Mouse (Mus musculus): Measurements from ENCODE around the gene Lcor.

Lcor gene

DNA sequence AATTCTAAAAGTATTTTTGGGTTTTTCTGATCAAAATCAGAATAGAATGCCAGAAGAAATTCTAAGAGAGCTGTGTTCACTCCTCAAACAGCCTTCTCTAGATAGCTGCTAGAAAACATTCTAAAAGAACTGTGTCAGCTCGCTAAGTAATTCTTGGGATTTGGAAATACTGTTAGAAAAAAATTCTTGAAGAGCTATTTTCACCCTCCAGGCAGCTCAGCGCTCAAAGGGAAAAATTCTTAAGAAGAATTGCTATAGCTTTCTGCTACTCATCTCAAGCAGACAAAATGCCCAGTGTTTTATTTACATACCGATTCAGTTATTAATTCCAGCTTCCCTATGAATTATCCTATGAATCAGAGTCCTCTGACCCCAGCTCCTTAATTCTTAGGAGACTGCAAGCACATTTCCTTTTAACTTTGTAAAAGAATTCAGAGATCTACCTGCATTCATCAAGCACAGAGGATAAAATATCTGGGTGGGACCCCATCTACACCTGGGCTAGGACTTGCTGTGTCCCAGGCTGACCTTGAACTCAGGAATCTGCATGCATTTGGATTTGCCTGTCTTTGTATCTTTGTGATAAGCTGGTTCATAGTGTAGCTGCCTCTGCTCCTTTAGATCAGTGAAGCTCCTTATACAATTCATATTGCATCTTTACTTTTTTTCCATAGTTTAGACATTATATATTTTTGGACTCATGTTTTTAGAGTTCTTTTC, 5.7 kb upstream of the Lcor start:
- peak; percentile 67 for DNase-seq (ENCODE audit: low read depth)

DNA sequence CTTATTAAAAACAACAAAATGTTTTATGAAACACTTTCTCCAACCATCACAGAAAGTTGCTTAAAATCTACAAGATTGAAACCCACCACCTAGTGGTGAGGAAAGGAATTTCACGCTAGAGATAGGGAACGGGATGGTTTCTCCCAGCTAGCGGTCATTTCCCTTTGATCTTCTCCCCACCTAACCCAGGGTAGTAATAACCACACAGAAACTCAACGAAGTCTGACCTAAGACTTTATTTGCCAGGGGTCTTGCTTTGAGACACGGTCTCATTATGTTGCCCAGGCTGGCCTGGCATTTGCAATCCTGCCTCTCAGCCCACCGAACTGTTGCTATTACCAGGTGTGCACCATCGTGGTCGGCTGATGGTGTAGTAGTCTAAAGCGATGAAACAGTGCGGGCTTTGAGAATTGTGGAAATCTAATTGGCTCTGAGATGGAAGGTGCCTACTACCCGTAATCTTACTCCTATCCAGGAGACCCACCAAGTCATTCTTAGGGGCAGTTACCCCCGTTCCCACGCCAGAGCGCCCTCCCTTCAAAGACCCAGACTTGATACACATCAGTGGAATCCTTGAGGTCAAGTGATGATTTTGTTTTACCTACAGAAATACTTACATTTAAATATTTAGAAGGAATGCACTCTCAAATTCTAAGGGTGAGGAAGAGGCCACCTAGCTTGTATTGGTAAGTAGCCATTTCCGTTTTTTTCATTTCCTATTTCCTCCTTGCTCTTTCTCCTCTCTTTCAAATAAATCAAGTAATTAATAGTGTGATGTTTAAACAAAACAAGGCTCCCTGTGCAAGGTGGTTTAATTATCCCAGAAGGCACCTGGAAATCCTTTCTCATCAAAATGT, 1.2 kb upstream of the Lcor start:
- peak; percentile 90 for DNase-seq (ENCODE audit: low read depth)

DNA sequence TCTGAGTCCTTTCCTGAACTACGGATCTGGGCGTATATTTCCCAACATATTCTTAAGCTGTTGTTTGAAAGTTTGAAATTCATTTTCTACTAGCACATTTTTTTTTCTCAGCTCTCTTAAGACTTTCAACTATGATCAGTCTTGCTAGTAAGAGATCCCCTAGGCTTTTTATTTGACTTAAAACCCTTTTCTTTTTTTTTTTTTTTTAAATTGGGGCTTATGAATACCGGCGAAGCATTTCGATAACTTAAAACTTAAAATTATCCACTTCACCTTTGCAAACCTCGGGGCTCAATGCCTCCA, 599 bp upstream of the Lcor start:
- DNase-seq (ENCODE audit: low read depth) = no peak

DNA sequence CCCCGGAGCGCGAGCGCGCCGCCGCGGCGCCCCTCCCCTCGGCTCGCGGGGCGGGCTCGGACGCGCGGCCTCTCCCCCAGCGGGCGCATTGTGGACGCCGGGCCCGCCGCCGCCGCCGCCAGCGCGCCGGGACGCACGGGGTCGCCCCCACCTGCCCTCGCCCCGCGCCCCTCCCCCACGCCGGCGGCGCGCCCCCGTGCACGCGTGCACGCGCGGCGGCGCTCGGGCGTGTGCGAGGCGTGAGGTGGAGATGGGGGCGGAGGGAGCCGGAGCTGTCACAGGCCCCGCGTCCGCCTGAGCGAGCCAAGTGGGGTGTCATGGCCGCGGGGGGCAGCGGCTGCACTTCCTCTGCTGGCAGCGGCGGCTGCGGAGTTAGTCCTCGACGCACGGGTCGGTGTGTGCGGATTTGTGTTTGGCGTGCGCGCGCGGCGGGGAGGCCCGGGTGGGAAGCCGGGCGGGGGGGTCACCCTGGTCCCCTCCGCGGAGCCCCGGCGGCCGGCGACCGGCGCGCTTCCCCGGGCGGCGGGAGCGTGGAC, 540 bp downstream of the Lcor start:
- DNase-seq (ENCODE audit: low read depth) = peak; percentile 88

DNA sequence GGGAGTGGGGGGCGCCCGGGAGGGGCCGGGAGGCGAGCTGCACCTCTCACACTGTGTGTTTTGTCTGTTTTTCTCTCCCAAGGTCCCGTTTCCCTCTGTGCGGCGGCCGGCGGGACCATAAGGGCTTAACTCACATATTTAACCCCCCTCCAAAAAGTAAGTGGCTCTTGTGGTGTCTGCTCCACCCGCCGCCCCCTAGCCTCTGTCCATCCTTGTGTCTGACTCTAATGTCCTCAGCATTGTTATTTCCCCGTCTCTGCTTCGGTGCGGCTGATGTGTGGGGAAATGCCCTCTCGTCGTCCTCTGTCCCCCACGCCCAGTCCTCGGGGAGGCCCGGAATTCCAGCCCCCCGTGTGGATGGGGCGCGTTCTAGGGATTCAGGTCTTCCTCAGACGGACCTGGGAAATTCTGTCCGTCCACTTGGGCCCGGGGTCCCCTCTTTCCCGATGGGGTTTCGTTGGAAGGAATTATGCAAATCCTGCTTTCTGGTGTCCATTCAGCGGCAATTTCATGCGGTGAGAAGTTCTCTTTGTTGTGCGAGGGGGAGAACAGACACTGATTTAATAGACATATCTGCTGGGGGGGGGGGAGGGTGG, 1.1 kb downstream of the Lcor start:
- DNase-seq (ENCODE audit: low read depth) = peak; percentile 44

DNA sequence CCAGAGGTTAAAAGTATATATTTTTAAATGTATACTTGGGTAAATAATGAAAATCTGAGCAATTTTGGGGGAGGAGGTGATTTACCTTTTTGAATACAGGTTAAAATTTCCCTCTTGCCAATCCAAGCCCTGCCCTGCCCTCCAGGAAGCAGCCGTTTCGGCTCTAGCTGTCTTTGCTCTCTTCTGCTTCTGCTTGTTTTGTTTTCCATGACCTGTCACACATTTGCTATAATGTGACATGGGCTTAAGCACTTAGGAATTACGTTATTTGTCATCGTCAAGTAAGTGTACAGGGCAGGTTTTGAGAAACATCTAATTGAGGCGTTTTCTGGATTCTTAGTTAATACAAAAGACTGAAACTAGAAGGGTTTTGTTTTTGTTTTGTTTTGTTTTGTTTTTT, 1.9 kb downstream of the Lcor start:
- no peak for DNase-seq (ENCODE audit: low read depth)

DNA sequence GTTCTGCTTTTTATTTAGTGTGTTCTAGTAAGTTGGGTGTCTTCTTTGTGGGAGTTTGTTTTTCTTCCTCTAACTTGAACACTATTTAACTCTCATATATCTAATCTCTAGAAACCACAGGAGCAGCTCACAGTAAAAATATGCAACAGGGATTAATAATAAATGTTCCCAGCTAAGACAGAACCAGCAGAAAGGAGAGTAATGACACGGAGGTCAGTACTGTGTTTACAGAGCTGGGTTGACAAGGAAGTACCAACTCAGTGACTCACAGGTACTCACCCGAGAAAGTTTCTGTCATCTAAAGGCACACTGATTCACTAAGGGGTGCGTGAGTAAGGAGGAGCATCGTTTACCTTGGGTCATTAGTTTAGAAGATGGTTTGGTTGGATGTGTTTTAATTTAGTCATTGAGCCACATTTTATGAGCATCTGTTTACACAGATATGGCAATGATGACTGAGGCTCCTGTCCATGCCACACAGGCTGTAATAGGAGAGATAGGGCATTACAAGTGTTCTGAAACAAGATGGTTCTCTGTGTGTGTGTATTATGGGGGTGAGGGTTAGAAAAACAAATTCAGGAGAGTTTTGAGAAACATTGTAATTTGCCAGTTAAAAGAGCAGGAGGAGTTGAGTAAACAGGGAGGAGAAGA, 13.1 kb downstream of the Lcor start:
- DNase-seq (ENCODE audit: low read depth) = peak; percentile 52

DNA sequence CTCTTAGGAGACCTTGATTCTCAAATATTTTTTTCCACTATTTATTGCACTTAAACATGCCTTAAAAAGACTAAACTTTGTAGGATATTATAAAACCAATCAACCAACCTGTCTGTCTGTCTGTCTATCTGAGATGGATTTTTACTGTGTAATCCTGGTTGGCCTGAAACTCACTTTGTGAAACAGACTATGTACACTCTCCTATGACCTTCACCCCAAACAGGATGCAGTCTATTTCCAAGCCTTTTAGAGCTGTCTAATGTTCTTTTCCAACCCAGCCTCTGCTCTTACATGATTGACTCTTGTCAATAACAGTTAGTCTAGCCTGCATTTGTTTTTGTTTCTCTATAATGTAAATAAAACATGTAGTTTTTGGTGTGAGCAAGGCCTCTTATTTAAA, 13.6 kb downstream of the Lcor start:
- DNase-seq (ENCODE audit: low read depth) = no peak

DNA sequence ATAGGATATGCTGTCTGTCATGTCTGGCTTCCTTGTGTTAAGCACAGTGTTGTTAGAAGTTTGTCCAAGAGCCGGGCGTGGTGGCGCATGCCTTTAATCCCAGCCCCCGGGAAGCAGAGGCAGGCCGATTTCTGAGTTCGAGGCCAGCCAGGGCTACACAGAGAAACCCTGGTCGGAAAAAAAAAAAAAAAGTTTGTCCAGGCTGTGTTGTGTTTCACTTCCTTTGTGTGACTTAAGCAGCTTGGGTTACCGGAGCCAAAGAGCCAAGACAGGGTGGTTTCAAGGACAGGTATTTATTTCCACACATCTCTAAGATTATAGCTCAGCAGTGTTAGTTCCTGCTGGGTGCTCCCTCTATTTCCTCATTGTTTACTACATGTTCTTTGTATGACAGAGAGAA, 25.4 kb downstream of the Lcor start:
- no peak for DNase-seq (ENCODE audit: low read depth)

DNA sequence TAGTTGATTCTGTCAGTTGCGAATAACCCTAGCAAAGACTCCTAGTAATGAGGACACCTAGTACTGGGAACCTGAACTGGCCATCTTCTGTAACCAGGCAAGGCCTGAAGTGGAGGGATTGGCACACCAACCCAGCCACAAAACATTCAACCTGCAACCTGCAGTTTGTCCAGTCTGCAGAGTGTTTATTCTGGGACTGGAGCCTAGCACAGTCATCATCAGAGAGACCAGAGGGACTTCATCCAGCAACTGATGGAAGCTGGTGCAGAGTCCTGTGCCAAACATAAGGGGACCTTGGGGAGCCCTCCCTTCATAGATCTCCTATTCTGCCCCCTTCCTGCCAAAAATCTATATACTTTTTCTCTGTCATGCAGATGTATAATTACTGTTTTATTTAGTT, 32.4 kb downstream of the Lcor start:
- DNase-seq (ENCODE audit: low read depth) = no peak

DNA sequence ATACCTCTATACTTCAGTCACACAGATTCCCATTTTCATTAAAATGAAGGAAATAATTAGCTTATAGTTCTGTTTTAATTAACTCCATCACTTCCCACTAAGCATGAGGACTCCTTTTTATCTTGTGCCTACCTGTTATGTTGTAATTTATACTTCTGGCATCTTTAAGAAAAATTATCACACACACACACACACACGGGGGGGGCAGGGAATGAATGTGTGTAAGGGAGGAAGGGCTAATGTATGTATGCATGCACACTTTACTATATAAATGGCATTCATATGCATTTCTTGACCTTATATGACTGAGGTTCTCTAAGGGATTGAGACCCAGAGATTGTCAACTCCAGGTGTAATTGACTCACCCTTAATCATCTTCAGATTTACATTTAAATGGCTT, 33.1 kb downstream of the Lcor start:
- DNase-seq (ENCODE audit: low read depth) = no peak

DNA sequence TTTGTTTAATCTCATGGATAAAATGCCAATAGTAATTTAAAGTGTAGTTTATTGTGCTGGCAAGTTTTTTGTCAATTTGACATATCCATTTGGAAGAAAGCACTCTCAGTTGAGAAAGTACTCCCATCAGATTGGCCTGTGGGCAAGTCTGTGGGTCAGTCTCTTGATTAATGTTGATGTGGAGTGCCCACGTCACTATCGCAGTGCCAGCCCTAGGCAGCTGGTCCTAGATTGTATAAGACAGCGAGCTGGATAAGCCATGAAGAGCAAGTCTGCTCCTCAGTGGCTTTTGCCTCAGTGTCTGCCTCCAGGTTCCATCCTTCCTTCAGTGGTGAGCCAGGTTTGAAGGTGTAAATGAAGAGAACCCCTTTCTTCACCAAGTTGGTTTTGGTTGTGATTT, 34.6 kb downstream of the Lcor start:
- no peak for DNase-seq (ENCODE audit: low read depth)

DNA sequence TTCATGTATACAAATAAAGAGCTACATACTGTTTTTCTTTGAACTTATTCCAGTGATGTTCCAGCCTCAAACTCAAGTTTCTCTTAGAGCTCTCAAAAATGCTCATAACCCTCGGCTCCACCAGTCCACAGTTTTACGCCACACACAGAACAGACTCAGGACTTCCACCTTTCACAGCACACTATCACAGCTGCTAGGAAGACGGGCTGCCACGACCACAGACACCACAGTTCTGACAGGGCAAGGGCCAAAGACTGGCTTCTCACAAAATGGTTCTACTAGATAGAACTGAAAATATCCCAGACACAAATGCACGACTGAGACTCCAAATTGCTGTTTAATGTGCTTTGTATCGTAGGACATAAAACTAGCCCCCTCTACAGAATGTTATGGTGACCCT, 36.7 kb downstream of the Lcor start:
- DNase-seq (ENCODE audit: low read depth) = no peak

DNA sequence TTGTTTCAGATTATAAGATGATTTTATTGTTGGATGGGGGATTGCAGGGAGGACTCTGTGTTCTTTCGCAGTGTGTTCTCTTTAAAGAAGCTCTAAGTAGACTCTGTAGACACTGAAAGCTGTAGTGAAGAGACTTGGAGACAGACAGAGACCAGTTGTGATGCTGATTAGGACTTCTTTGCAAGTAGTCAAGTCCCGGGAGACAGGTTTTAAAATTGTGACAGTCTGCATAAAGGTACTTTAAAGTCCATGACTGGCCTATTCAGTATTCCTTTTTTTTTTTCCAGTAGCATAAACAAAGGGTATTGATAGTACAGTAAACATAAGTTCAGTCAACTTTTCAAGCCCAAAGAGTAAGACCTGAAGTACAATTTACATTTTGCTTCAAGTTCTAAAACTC, 39.8 kb downstream of the Lcor start:
- DNase-seq (ENCODE audit: low read depth) = no peak

DNA sequence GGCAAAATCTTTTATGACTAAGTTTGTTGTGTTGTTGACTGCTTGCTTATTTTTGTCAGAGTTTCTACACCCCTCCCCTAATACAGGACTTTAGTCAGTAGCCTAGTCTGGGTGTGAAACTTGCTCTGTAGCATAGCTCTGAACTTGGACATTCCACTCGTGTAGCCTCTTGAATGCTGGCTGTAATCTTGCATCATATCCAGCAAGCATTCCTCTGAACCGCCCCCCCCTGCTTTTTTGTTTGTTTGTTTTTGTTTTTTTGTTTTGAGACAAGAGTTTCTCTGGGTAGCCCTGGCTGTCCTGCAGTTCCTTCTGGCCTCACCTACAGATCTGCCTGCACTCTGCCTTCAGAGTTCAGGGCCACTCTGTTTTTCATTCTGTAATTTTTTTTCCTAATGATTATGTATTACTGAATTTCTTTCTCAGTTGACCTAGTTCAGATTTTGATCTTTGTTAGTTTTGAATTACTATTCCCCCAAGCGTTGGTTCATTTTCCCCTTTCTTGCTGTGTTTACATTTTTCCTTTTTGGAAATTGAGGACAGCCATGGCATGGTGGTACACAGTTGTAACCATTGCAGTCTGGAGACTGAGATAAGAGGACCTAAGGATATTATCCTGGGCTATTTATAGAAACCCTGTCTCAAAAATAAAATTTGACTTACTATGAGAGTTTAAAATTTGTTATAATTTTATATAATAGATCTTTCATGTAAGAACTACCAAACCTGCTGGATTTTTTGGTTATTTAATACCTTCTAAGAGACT, 41.5 kb downstream of the Lcor start:
- DNase-seq (ENCODE audit: low read depth) = peak; percentile 25

DNA sequence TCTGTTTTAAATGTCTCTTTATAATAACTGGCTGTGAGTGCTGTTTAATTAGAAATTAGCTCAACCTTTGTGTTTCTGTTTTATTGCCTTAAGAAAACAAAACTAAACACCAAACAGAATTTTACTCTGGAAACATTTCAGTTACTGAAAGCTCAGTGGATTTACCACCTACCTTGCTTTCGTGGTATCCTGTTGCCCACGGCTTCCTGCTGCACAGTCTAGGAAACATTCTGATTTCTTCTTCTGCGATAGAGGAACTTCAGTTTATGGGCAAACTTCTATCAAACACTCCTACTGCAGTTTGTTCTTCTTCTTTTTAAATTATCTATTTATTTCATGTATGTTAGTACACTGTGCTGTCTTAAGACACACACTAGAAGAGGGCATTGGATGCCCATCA, 46.7 kb downstream of the Lcor start:
- no peak for DNase-seq (ENCODE audit: low read depth)

DNA sequence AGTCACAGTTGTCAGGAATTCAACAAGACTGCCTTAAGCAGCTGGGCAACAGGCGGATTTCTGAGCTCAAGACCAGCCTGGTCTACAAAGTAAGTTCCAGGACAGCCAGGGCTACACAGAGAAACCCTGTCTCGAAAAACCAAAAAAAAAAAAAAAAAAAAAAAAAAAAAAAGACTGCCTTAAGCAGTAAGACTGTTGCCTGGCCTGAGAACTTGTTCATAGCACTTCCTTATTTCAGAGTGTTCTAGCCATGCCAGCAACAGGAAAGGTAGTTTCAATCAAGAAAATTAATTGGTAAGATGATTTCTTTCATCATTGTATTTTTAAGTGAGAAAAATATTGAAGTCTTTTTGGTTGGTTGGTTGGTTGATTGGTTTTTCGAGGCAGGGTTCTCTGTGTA, 51.6 kb downstream of the Lcor start:
- no peak for DNase-seq (ENCODE audit: low read depth)

DNA sequence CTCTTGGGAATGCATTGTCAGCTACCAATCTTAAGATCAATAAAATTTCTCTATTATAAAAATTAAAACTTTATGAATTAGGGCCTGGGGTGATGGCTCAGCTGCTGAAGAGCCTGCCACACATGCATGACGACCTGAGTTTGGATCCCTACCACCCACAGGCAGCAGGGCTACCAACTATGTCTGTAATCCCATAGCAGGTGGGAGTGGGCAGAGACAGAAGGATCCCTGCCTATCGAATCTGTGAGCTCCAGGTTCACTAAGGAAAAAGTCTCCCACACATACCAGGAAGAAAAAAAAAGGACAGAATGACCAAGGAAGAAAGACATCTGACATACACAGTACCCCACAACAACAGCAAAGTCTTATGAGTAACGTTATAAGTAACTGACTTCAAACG, 74.5 kb downstream of the Lcor start:
- no peak for DNase-seq (ENCODE audit: low read depth)

DNA sequence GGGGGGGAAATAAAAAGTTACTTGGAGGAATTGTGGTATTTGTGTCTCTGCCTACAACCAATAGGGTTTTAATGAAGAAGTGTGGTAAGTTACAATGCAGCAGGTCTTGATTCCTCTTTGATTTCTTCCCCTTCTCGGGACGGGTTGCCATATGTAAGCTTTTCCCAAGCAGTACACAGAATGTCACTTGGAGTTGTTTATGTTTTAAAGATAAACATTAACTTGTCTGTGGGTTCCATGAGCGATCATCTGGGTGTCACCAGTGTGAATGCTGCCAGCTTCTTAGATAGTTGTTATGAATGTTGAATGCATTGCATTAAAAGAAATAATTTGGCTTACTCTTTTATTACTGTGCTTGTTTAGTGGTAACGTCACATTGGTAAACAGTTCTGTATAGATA, 75.1 kb downstream of the Lcor start:
- DNase-seq (ENCODE audit: low read depth) = no peak

DNA sequence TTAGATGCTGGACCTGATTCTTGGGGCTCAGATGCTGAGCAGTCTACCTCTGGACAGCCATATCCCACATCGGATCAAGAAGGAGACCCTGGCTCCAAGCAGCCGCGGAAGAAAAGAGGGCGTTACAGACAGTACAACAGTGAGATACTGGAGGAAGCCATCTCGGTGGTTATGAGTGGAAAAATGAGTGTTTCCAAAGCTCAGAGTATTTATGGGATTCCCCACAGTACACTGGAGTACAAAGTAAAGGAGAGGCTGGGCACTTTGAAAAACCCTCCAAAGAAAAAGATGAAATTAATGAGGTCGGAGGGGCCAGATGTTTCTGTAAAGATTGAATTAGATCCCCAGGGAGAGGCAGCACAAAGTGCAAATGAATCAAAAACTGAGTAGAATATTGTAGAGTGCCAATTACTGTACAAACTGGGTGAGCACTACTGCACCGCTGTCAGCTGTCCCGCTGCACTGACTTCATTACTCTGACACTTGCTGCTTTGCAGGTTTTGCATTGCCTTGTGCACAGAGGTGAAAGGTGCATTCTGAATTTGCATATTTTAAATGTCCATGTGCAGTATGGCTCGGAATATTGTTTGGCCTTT, 76.6 kb downstream of the Lcor start:
- no peak for DNase-seq (ENCODE audit: low read depth)

DNA sequence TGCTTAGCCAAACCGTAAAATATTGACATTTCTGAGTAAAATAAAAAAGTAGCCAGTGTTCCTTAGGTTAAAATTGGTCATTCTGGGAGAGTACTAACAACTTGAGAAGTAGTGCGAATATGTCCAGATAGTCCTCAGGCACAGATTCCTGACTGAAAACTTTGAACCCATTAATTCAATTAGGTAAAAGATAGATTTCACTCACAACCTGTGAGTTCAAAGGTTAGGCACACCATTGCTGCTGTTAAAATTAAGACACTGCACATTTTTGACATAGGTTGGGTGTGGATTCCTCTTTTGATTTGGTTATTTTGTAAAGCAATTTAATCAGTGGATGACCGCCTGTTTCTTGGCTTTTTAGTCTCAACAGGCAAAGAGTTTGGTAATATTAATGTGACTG, 78.4 kb downstream of the Lcor start:
- DNase-seq (ENCODE audit: low read depth) = no peak

DNA sequence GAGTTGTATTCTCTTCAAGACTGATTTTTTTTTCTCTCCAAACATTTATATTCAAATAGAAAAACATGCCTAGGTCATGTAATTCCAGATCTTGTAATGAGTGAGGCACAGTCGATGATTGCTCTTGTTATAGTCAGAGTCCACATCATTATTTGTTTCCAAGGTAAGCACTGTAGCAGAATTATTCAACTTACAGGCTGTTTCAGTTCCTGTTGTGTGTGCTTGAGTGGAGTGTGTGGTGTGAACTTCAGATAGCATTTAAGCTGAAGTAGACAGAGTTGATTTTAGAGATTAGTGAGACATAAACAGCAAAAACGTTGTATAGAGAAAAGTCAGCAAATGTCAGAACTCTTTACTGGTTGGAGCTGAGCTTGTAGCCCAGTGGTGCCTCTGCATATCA, 86.4 kb downstream of the Lcor start:
- DNase-seq (ENCODE audit: low read depth) = no peak
